Mouse (Mus musculus): Measurements from ENCODE around the gene Gm13698.

DNA sequence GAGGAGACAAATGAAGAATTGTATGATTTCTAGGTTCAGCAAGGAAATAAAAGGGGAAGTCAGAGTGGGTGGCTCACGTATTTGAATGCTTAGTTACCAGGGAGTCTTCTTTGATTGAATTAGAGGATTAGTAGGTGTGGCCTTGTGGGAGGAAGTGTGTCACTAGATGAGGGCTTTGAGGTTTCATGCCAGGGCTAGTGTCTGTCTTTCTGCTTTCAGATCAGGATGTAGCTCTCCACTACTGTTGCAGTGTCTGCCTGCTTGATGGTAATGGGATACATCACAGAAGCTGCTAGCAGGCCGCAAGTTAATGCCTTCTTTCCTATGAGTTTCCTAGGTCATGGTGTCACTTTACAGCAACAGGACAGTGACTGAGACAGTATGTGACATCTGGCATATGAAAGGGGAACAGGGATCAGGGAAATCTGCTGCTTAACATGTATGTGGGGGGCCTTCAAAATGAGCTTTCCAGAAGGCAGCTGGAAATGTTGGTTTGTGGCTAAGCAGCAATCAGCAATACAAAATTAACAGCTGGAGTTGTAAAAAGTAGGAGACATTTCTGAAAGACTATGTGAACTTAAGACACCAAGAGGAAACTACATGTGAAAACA, 25.9 kb upstream of the Gm13698 start:
- TF ChIP-seq POLR2A (IDR thresholded peaks at IDR 0.05; ENCODE audit: borderline replicate concordance, extremely low read depth, insufficient read depth, insufficient read length, poor library complexity, severe bottlenecking) (no peak), CTCF (IDR thresholded peaks at IDR 0.05; ENCODE audit: borderline replicate concordance, extremely low read depth, insufficient read depth, insufficient read length) (no peak)
